Mouse (Mus musculus) kidney, adult 2 months (tissue): Measurements from ENCODE around the gene Insrr. TPM values are rescaled to one million over a fixed set of nuclear protein-coding genes. Genes with fewer than 3 reads are reported as not detected.
"Not testable (repeated sequence)": the region's sequence is repeated elsewhere in the genome, so short reads cannot be mapped to it uniquely, and the experiment has no call there.

Experiments
- DNase-seq: peaks from one replicate; pipeline ENCODE4 v3.0.0; 2021
- H3K27ac ChIP-seq: fragments of 200-500 bp; 2 replicates; pipeline ENCODE4 v1.5.1; 2012; ENCODE audit warnings: low read depth, low read length, control low read depth, inconsistent platforms; ENCODE audit not compliant: insufficient read depth
- H3K27me3 ChIP-seq: fragments of 200-500 bp; replicated peaks from 2 replicates; pipeline ENCODE4 v1.6.1; 2012; ENCODE audit warnings: mild to moderate bottlenecking, moderate library complexity, low read length, inconsistent platforms; ENCODE audit not compliant: control insufficient read depth, insufficient read depth
- H3K36me3 ChIP-seq: fragments of 200-500 bp; 2 replicates; pipeline ENCODE4 v1.6.1; 2012; ENCODE audit warnings: mild to moderate bottlenecking, moderate library complexity, low read length, inconsistent platforms; ENCODE audit not compliant: control insufficient read depth, insufficient read depth
- H3K4me1 ChIP-seq: fragments of 200-500 bp; 2 replicates; pipeline ENCODE4 v1.6.1; 2011; ENCODE audit warnings: low read length; ENCODE audit not compliant: control insufficient read depth, insufficient read depth
- H3K4me3 ChIP-seq: fragments of 200-500 bp; 2 replicates; pipeline ENCODE4 v1.5.1; 2011; ENCODE audit warnings: mild to moderate bottlenecking, low read depth, low read length, control low read depth; ENCODE audit not compliant: insufficient read depth
- CTCF ChIP-seq: fragments of 200-500 bp; conservative IDR thresholded peaks from 2 replicates; pipeline ENCODE4 v1.5.1; 2011; ENCODE audit warnings: low read depth, mild to moderate bottlenecking, control low read depth, low read length, moderate library complexity, mixed read lengths; ENCODE audit not compliant: insufficient read depth, insufficient read length
- POLR2A ChIP-seq: fragments of 200-500 bp; IDR thresholded peaks from one replicate; pipeline ENCODE4 v1.6.1; 2011; ENCODE audit warnings: low read depth, low read length, control low read depth
- WGBS: fragments of 180-500 bp; shearing (Covaris S2); methylation state at CpG from one replicate; pipeline ENCODE4 v1.1.7; 2018; 5-methylcytosine and 5-hydroxymethylcytosine counted together
- polyA plus RNA-seq: library from polyadenylated mRNA; depleted of rRNA; stranded (reverse); fragments of >200 nt; gene quantifications from 2 replicates; pipeline ENCODE4 v1.2.3, GENCODE M21; 2012

Insrr gene
- polyA plus RNA-seq, 1 experiment, result 23.9 TPM

DNA sequence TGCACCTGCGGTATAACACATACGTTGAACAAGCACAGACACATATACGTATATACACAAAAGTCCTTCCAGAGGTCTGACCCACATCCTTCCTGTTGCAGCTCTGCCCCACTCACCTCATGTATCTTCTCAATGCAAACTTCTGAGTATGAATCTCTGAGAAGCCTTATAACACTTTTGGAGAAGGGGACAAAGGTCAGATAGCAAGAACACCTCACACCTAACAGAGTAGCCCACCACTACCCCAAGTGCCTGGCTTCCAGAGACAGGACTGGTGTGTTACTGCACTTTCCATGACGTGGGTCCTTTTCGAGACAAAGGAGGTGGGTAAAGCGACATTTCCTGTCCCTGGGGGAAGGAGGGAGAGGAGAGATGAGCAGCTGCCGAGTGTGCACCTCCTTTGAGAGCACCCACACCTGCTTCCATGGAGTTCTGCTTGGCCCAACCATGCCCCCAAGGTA, 49.9 kb downstream of the Insrr start, which contains the start of gene Sh2d2a:
Sh2d2a (plus strand) TSS at position 106 of the 461 bp plus-strand sequence.
- 67% methylated on average over 7 of the region's 7 CpGs for WGBS
- no peak for TF ChIP-seq POLR2A
- no peak for TF ChIP-seq CTCF
- no peak within 1 kb of the TSS for H3K27ac ChIP-seq

GRCm38 (mm10) chr3:87847680-87848079, 50.9 kb downstream of the Insrr start:
- Histone ChIP-seq H3K36me3 (no peaks in the 10 kb centered on the region), H3K27ac (no peak overlapping the region), H3K4me1 (no peaks in the 10 kb centered on the region), H3K4me3 (no peak overlapping the region), H3K27me3 (no peaks in the 10 kb centered on the region)
- TF ChIP-seq POLR2A, result no peak
- no peak for TF ChIP-seq CTCF
- WGBS, result 67% methylated on average over 5 of the region's 5 CpGs
- no peak for DNase-seq

More for the DNA sequence above, 49.9 kb downstream of the Insrr start, which contains the start of gene Sh2d2a:
- no peaks in the 10 kb centered on the region for H3K27me3 ChIP-seq
- H3K36me3 ChIP-seq, result no peaks in the 10 kb centered on the region
- H3K4me3 ChIP-seq, result no peak within 1 kb of the TSS
- no peaks in the 10 kb centered on the region for H3K4me1 ChIP-seq
- no peak for DNase-seq

DNA sequence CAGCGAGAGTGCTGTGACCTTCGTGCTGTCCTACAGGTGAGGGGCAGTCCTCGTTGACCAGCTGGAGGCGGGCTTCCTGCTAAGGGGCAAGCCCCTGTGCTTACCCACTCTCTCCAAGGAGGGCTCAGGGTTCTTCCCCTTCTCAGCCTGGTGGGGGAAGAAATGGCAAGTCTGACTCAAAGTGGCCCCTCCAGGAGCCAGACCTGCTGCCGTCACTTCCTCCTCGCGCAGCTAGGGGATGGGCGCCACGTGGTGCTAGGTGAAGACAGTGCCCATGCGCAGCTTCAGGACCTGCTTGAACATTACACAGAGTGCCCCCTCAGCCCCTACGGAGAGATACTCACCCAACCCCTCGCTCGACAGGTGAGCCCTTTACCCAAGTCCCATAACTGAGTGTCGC, 52.4 kb downstream of the Insrr start:
- H3K27ac ChIP-seq, result no peak overlapping the region
- H3K36me3 ChIP-seq, result no peaks in the 10 kb centered on the region
- no peaks in the 10 kb centered on the region for H3K27me3 ChIP-seq
- no peak overlapping the region for H3K4me3 ChIP-seq
- H3K4me1 ChIP-seq, result no peaks in the 10 kb centered on the region
- 78% methylated on average over 14 of the region's 14 CpGs for WGBS
- DNase-seq, result no peak
- no peak for TF ChIP-seq POLR2A
- no peak for TF ChIP-seq CTCF

GRCm38 (mm10) chr3:87854795-87855568, 58.2 kb downstream of the Insrr start:
- TF ChIP-seq POLR2A, result no peak
- no peak for TF ChIP-seq CTCF
- no peaks in the 10 kb centered on the region for H3K27me3 ChIP-seq
- 36% methylated on average over 7 of the region's 7 CpGs for WGBS
- no peaks in the 10 kb centered on the region; the same call in 1 of the 2 replicates for H3K36me3 ChIP-seq
- no peak overlapping the region for H3K4me3 ChIP-seq
- peaks cover 4% of the 10 kb centered on the region; the same call in 1 of the 2 replicates for H3K4me1 ChIP-seq
- H3K27ac ChIP-seq, result no peak overlapping the region
- peak; percentile 79 for DNase-seq

DNA sequence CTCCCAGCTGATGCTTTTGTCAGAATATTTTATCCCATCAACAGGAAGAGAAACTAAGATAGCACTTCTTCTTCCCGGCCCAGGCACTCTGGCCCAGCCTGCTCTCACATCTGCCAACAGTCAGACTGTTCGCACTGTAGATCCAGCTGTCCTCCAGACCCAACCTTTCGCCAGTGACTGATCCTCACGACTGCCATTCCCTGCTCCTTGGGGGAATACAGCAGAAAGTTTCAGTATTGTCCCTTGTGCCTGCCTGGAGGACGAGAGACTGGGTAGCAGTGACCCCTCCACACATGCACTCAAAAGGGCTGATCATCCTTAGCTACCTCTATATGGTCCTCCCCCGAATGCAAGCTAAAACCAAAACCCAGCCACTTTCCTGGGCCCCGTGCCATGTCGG, 59.2 kb downstream of the Insrr start:
- no peak for TF ChIP-seq POLR2A
- no peak for TF ChIP-seq CTCF
- Histone ChIP-seq H3K27me3 (no peaks in the 10 kb centered on the region), H3K27ac (no peak overlapping the region), H3K36me3 (no peaks in the 10 kb centered on the region; the same call in 1 of the 2 replicates), H3K4me3 (no peak overlapping the region), H3K4me1 (peaks cover 4% of the 10 kb centered on the region; the same call in 1 of the 2 replicates)
- 85% methylated on average over 8 of the region's 8 CpGs for WGBS
- DNase-seq, result no peak

DNA sequence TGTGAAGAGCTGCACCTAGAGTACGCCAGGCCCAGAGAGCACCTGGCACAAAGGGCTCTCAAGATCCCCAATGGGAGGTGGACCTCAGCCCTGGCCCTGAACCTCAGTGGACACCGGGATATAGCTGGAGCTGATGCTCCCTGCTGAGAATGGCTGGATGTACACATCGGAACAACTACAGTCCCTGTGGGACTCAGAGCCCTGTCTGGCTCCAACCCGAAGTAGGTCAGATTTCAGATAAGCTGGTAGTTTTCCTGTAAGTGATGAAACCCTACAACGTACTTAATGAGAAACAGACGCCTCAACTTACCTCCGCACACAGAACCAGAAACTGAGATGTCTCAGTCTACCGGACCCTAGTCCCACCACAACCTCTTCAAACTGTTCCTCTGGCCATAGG, 60.9 kb downstream of the Insrr start:
- Histone ChIP-seq H3K36me3 (peaks cover 2% of the 10 kb centered on the region), H3K27me3 (no peaks in the 10 kb centered on the region), H3K4me1 (peaks cover 4% of the 10 kb centered on the region; the same call in 1 of the 2 replicates), H3K27ac (no peak overlapping the region), H3K4me3 (no peak overlapping the region)
- DNase-seq, result no peak
- 92% methylated on average over 8 of the region's 8 CpGs for WGBS
- TF ChIP-seq POLR2A, result no peak
- no peak for TF ChIP-seq CTCF

DNA sequence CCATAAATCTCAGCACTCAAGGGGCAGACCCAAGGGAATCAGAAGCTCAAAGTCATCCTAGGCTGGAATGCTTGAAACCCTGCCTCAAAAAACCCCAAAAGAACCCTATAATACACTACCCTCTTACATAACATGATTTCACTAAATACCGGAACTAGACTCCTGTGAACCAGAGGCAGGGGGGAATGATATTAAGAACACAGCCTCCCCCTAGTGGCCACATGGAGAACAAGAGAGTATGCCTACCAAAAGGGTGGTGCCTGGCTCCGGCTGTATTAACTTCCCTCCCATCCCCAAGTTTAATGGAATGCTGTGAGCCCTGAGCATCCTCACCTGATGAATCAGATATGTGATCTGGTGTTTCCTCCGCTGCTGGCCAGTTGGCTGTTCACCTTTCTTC, 63.1 kb downstream of the Insrr start:
- TF ChIP-seq POLR2A (no peak), CTCF (peak; percentile 70)
- DNase-seq, result peak; percentile 70
- no peaks in the 10 kb centered on the region for H3K27me3 ChIP-seq
- peaks cover 2% of the 10 kb centered on the region for H3K36me3 ChIP-seq
- no peak overlapping the region for H3K4me3 ChIP-seq
- no peak overlapping the region for H3K27ac ChIP-seq
- WGBS, result 9% methylated on average over 3 of the region's 3 CpGs
- peaks cover 4% of the 10 kb centered on the region; the same call in 1 of the 2 replicates for H3K4me1 ChIP-seq

DNA sequence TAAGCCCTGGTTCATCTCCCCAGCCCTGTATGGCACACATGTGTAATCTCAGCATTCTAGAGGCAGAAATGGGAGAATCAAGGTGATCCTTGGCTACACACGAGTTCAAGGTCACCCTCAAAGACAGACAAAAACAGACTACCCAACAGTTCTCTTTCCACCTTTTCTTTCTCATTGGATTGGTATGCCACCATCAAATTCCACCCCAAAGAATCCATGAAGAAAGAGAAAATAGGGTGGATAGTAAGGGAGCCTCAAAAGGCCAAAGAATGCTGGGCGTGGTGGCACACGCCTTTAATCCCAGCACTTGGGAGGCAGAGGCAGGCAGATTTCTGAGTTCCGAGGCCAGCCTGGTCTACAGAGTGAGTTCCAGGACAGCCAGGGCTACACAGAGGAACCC, 67.4 kb downstream of the Insrr start:
- DNase-seq, H3K4me3 ChIP-seq, H3K27me3 ChIP-seq, H3K4me1 ChIP-seq, H3K36me3 ChIP-seq, H3K27ac ChIP-seq: not testable (repeated sequence)
- WGBS, result 85% methylated on average over 4 of the region's 4 CpGs
